Mouse (Mus musculus): ENCODE data around the gene Nrf1. TPM values are rescaled to one million over a fixed set of nuclear protein-coding genes. Genes with fewer than 3 reads are reported as not detected.

Nrf1 gene
- polyA plus RNA-seq, 1 experiment, result 84.9 TPM

DNA sequence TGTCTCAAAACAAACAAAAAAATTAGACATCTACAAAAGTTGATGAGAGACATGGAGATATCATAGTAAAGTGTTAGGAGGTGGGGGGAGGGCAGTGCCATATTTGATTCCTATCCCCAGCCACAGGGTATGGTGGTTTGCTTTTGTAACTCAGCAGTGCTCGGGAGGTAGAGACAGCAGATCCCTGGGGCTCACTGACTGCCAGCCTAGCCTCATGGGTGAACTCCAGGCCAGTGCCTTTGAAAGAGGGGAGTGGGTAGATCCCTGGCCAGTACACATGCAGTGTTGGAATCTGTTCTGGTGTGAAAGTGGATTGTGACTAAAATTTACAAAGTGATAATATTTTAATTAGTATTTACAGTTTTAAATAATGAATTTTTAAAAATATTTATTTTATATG is 75.6 kb downstream of the Nrf1 start:
- Histone ChIP-seq H3K4me1 (ENCODE audit: control insufficient read depth, insufficient read depth, low read length) (no peaks in the 10 kb centered on the region), H3K4me3 (ENCODE audit: insufficient read depth, low read depth, low read length) (no peak overlapping the region), H3K27ac (ENCODE audit: insufficient read depth, low read depth, low read length) (no peak overlapping the region)
- 88% methylated on average over 1 of the region's 1 CpGs for WGBS
- TF ChIP-seq POLR2A (IDR thresholded peaks at IDR 0.05; ENCODE audit: insufficient read depth, low read depth, low read length) (no peak), CTCF (IDR thresholded peaks at IDR 0.05; ENCODE audit: insufficient read depth, low read depth, low read length) (no peak)

DNA sequence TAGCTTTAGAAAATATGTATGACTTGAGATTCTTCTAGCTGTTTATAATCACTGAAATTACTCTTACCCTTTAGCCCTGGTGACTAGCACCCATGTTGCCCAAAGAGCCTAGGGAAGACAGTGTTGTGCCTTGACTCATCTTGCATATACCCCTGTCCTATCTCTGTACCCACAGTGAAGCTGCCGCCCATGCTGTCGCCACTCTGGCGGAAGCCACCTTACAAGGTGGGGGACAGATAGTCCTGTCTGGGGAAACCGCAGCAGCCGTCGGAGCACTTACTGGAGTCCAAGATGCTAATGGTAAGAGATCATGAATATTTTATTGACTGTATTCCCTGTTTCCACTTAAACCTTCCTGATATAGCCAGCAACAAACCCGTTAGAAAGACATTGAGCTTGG is 78.3 kb downstream of the Nrf1 start:
- Histone ChIP-seq H3K27ac (ENCODE audit: insufficient read depth, low read depth, low read length) (no peak overlapping the region), H3K4me3 (ENCODE audit: insufficient read depth, low read depth, low read length) (no peak overlapping the region), H3K4me1 (ENCODE audit: control insufficient read depth, insufficient read depth, low read length) (no peaks in the 10 kb centered on the region)
- WGBS, result 95% methylated on average over 7 of the region's 7 CpGs
- TF ChIP-seq POLR2A (IDR thresholded peaks at IDR 0.05; ENCODE audit: insufficient read depth, low read depth, low read length) (no peak), CTCF (IDR thresholded peaks at IDR 0.05; ENCODE audit: insufficient read depth, low read depth, low read length) (no peak)

- no peak overlapping the region for H3K27ac ChIP-seq (ENCODE audit: insufficient read depth, low read depth, low read length)
- H3K4me3 ChIP-seq (ENCODE audit: insufficient read depth, low read depth, low read length), result no peak overlapping the region
- H3K4me1 ChIP-seq (ENCODE audit: control insufficient read depth, insufficient read depth, low read length), result 0 out of 2 replicates have a peak, but pooled peaks cover 2% of the 10 kb centered on the region
- WGBS, result 83% methylated on average over 9 of the region's 9 CpGs
- TF ChIP-seq CTCF (IDR thresholded peaks at IDR 0.05; ENCODE audit: insufficient read depth, low read depth, low read length), result no peak
These were observed 79.0 kb downstream of the Nrf1 start for GRCm38 (mm10) chr6:30126766-30127165.

GRCm38 (mm10) chr6:30132399-30132798 is 84.6 kb downstream of the Nrf1 start:
- no peak for TF ChIP-seq CTCF (IDR thresholded peaks at IDR 0.05; ENCODE audit: insufficient read depth, low read depth, low read length)
- TF ChIP-seq POLR2A (IDR thresholded peaks at IDR 0.05; ENCODE audit: insufficient read depth, low read depth, low read length), result no peak
- 0 out of 2 replicates have a peak, but pooled peaks cover 2% of the 10 kb centered on the region for H3K4me1 ChIP-seq (ENCODE audit: control insufficient read depth, insufficient read depth, low read length)
- H3K27ac ChIP-seq (ENCODE audit: insufficient read depth, low read depth, low read length), result no peak overlapping the region
- H3K4me3 ChIP-seq (ENCODE audit: insufficient read depth, low read depth, low read length), result no peak overlapping the region
- WGBS, result 93% methylated on average over 3 of the region's 3 CpGs

DNA sequence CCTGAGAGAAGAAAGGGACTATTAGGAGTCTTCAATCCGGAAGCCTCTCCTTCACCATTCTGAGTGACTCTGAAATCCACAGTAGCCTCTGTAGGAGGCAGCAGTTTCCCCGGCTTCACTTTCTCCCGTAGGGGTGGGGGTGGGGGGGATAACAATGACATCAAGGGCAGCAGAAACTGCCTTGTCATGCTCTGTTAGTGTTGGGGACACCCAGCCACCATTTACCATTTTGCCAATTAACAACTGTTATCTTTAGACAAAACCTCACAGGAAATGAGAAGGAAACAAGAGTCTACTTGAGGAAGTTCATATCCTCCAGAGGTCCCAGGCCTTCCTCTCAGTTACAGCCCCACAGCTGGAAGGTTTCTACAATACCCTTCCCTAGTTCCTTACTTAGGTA is 87.8 kb downstream of the Nrf1 start:
- Histone ChIP-seq H3K27ac (ENCODE audit: insufficient read depth, low read depth, low read length) (no peak overlapping the region), H3K4me1 (ENCODE audit: control insufficient read depth, insufficient read depth, low read length) (0 out of 2 replicates have a peak, but pooled peaks cover 2% of the 10 kb centered on the region), H3K4me3 (ENCODE audit: insufficient read depth, low read depth, low read length) (no peak overlapping the region)
- TF ChIP-seq CTCF (IDR thresholded peaks at IDR 0.05; ENCODE audit: insufficient read depth, low read depth, low read length) (no peak), POLR2A (IDR thresholded peaks at IDR 0.05; ENCODE audit: insufficient read depth, low read depth, low read length) (no peak)
- 62% methylated on average over 3 of the region's 3 CpGs for WGBS

DNA sequence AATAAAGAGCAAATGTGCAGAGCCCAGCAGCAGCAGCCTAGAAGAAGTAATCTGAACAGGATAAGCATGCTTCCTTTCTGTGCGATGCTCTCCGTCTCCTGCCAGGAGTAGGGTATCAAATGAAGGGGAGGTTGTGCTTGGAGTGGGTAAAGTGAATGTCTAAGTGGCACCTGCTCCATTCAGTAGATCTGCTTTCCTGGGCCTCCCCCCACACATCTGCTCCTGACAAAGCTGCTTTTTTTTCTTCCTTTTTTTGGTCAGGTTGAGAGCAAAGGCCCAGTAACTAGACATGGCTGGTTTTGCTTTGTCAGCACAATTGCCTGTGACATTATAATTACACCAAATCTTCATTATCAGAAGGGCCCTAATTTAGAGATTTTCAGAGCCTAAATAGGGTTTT is 89.4 kb downstream of the Nrf1 start:
- H3K4me3 ChIP-seq (ENCODE audit: insufficient read depth, low read depth, low read length), result no peak overlapping the region
- H3K27ac ChIP-seq (ENCODE audit: insufficient read depth, low read depth, low read length), result no peak overlapping the region
- H3K4me1 ChIP-seq (ENCODE audit: control insufficient read depth, insufficient read depth, low read length), result no peaks in the 10 kb centered on the region
- WGBS, result 74% methylated on average over 2 of the region's 2 CpGs
- TF ChIP-seq CTCF (IDR thresholded peaks at IDR 0.05; ENCODE audit: insufficient read depth, low read depth, low read length) (no peak), POLR2A (IDR thresholded peaks at IDR 0.05; ENCODE audit: insufficient read depth, low read depth, low read length) (no peak)

- no peak overlapping the region for H3K27ac ChIP-seq (ENCODE audit: insufficient read depth, low read depth, low read length)
These were observed 91.7 kb downstream of the Nrf1 start for GRCm38 (mm10) chr6:30139329-30140045.

GRCm38 (mm10) chr6:30143263-30143662 is 95.5 kb downstream of the Nrf1 start:
- no peaks in the 10 kb centered on the region for H3K4me1 ChIP-seq (ENCODE audit: control insufficient read depth, insufficient read depth, low read length)
- WGBS, result 94% methylated on average over 4 of the region's 4 CpGs
- TF ChIP-seq CTCF (IDR thresholded peaks at IDR 0.05; ENCODE audit: insufficient read depth, low read depth, low read length) (no peak), POLR2A (IDR thresholded peaks at IDR 0.05; ENCODE audit: insufficient read depth, low read depth, low read length) (no peak)
- no peak overlapping the region for H3K4me3 ChIP-seq (ENCODE audit: insufficient read depth, low read depth, low read length)
- no peak overlapping the region for H3K27ac ChIP-seq (ENCODE audit: insufficient read depth, low read depth, low read length)

More at GRCm38 (mm10) chr6:30139329-30140045, 91.7 kb downstream of the Nrf1 start:
- WGBS, result 91% methylated on average over 7 of the region's 7 CpGs
- H3K4me3 ChIP-seq (ENCODE audit: insufficient read depth, low read depth, low read length), result no peak overlapping the region
- no peak for TF ChIP-seq CTCF (IDR thresholded peaks at IDR 0.05; ENCODE audit: insufficient read depth, low read depth, low read length)
- no peak for TF ChIP-seq POLR2A (IDR thresholded peaks at IDR 0.05; ENCODE audit: insufficient read depth, low read depth, low read length)
- no peaks in the 10 kb centered on the region for H3K4me1 ChIP-seq (ENCODE audit: control insufficient read depth, insufficient read depth, low read length)

DNA sequence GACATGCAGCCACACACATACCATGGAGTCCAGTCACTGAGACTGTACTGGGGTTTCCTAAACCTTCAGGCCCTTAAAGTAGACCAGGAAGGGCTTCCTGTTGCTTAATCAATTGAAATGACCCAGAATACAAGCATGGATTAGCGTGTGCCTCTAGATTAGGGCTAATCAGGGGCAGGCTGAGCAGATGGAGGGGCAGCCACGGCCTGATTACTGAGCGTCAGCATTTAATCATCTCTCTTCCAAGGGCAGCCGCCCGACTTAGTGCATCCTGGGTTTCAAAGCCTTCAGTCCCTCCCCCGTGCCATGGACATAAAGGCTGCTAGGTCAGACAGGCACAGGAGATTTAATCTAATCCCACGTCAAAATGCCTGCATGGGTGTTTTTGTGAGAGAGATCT is 99.3 kb downstream of the Nrf1 start:
- 72% methylated on average over 7 of the region's 7 CpGs for WGBS

More for the DNA sequence above, 99.3 kb downstream of the Nrf1 start:
- no peaks in the 10 kb centered on the region for H3K4me1 ChIP-seq (ENCODE audit: control insufficient read depth, insufficient read depth, low read length)
- H3K27ac ChIP-seq (ENCODE audit: insufficient read depth, low read depth, low read length), result no peak overlapping the region
- H3K4me3 ChIP-seq (ENCODE audit: insufficient read depth, low read depth, low read length), result no peak overlapping the region
- no peak for TF ChIP-seq CTCF (IDR thresholded peaks at IDR 0.05; ENCODE audit: insufficient read depth, low read depth, low read length)

All from olfactory bulb, adult 2 months (tissue).